Mouse (Mus musculus) hindbrain, embryonic 11.5 days (tissue): ENCODE results near the gene Gm43191. TPM values are rescaled to one million over a fixed set of nuclear protein-coding genes. Genes with fewer than 3 reads are reported as not detected.

Experiments
- ATAC-seq: fragments of 200-750 bp; cut with Nextera tagmentation; 2 replicates; pipeline ENCODE4 v1.8.0; 2017; ENCODE audit warnings: mild to moderate bottlenecking, moderate TSS enrichment, moderate library complexity; ENCODE audit not compliant: low FRiP score
- DNase-seq: peaks from one replicate; pipeline ENCODE4 v3.0.0-alpha.2; 2015; ENCODE audit warnings: low spot score
- H3K27ac ChIP-seq: fragments of 300-500 bp; sonication (generic); 2 replicates; pipeline ENCODE4 v1.5.1; 2014; ENCODE audit warnings: mild to moderate bottlenecking, low read depth, low read length
- H3K27me3 ChIP-seq: fragments of 300-500 bp; sonication (generic); 2 replicates; pipeline ENCODE4 v1.6.1; 2014; ENCODE audit warnings: mild to moderate bottlenecking, low read length, moderate library complexity, mixed read lengths; ENCODE audit not compliant: control insufficient read depth, insufficient read depth
- H3K36me3 ChIP-seq: fragments of 300-500 bp; sonication (generic); 2 replicates; pipeline ENCODE4 v1.6.1; 2014; ENCODE audit warnings: mild to moderate bottlenecking, low read length, moderate library complexity, mixed read lengths; ENCODE audit not compliant: control insufficient read depth, insufficient read depth
- H3K4me1 ChIP-seq: fragments of 300-500 bp; sonication (generic); replicated peaks from 2 replicates; pipeline ENCODE4 v1.6.1; 2014; ENCODE audit warnings: low read length, mixed read lengths; ENCODE audit not compliant: control insufficient read depth, insufficient read depth
- H3K4me2 ChIP-seq: fragments of 300-500 bp; sonication (generic); replicated peaks from 2 replicates; pipeline ENCODE4 v1.6.1; 2014; ENCODE audit warnings: mild to moderate bottlenecking, low read depth, low read length
- H3K4me3 ChIP-seq: fragments of 300-500 bp; sonication (generic); 2 replicates; pipeline ENCODE4 v1.5.1; 2014; ENCODE audit warnings: low read depth, low read length
- H3K9ac ChIP-seq: fragments of 300-500 bp; sonication (generic); 2 replicates; pipeline ENCODE4 v1.6.1; 2014; ENCODE audit warnings: low read depth, low read length
- H3K9me3 ChIP-seq: fragments of 300-500 bp; sonication (generic); 2 replicates; pipeline ENCODE4 v1.6.1; 2016; ENCODE audit warnings: low read length; ENCODE audit not compliant: control insufficient read depth
- WGBS: fragments of 180-500 bp; shearing (Covaris S2); extraction: QIAGEN DNeasy Blood & Tissue Kit; methylation state at CpG from one replicate; pipeline ENCODE4 v1.1.7; 2014; 5-methylcytosine and 5-hydroxymethylcytosine counted together
- polyA plus RNA-seq: library from polyadenylated mRNA; unstranded; fragments of >200 nt; fragmentation: Nextera tagmentation; extraction: Ambion mirVana; gene quantifications from 2 replicates; pipeline ENCODE4 v1.2.1, GENCODE M21; 2014

Gene Gm43191
- polyA plus RNA-seq, 1 experiment from 2014 or later = not detected

DNA sequence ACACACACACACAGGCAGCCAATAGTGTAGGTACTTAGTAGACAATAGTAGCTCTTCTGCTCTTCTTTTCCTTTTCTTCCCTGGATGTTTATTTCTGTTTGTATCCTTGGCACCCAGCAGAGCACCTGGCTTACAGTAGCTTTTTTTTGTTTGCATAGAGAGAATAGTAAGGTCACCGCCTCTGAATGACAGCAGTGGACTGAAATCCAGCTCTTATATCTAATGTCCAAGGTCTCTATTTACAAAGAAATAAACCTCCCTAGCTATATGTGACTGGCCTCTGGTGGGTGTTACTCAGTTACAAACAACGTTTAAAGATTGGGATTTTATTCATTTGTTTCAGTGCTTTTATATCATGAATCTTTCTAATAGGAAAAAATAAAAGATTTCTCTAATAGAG, 81.4 kb downstream of the Gm43191 start:
- H3K27me3 ChIP-seq = no peaks in the 10 kb centered on the region
- WGBS = 95% methylated on average over 2 of the region's 2 CpGs
- H3K9ac ChIP-seq = no peak overlapping the region
- no peak overlapping the region for H3K4me2 ChIP-seq
- no peaks in the 10 kb centered on the region for H3K4me1 ChIP-seq
- DNase-seq = no peak
- H3K27ac ChIP-seq = no peak overlapping the region
- ATAC-seq = no peak
- no peaks in the 10 kb centered on the region for H3K9me3 ChIP-seq
- no peak overlapping the region for H3K4me3 ChIP-seq
- H3K36me3 ChIP-seq = no peaks in the 10 kb centered on the region

DNA sequence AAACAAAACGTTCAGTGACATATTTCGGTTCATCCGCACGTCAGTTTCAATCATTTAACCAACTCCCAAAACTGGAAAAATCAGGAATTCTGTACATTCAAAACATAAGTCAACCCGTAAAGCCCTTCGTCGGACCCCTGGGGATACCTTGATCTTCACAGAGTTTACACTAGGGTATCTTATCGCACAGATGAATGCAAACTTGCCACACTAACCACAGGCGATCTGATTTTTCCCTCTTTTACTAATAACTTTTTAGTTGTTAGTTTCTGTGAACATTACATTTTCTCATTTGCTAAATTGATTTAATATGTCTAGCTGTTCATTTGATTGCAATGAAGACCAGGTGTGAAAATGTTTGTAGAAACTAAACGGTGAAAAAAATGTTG, 85.5 kb downstream of the Gm43191 start:
- Histone ChIP-seq H3K9me3 (no peaks in the 10 kb centered on the region), H3K4me2 (peak overlapping the region; percentile 52), H3K27ac (no peak overlapping the region), H3K36me3 (no peaks in the 10 kb centered on the region), H3K4me3 (peak overlapping the region; percentile 76), H3K4me1 (no peaks in the 10 kb centered on the region), H3K27me3 (no peaks in the 10 kb centered on the region), H3K9ac (peak overlapping the region; percentile 82)
- DNase-seq = no peak
- 11% methylated on average over 10 of the region's 10 CpGs for WGBS
- no peak for ATAC-seq

DNA sequence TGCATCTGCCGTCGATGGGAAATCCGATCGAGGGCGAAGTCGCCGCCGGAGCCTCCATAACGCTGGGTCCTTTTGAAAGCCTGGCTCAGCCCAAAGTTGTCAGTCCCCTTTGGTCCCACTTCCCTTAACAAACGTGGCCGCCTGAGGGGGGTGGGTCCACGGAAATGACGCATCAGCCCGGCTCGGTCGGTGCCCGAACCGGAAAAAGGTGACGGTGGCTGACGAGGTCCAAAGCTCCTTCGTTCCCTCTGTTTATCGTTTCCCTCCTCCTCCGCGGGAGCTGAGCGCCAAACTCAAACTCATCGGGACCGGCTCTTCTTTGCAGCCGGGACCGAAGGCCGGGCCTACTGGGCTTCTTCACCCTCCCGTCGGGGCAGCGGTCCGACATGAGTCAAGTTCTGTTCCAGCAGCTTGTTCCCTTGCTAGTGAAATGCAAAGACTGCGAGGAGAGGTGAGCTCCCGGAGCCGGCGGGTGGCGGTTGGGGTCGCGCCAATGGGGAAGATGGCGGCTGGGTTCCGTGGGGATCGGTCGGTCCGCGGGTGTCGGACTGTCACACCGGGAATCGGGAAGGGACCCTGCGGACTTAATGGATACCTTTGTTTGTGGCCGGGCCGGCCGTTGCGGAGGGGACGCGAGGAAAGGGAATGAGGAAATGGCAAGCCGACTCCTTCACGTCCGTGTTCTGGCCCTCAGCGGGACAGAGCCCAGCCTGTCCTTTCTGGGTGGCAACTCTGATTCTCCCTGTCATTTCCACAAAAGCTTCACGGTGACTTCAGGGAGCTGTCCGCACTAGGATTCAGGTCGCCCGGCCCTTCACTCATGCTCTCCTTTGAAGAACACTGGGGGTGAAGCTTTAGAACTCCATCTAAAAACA, 86.1 kb downstream of the Gm43191 start, which contains the start of gene Sass6:
Gene Sass6 (plus strand): TSS at position 255 of the 875 bp plus-strand sequence.
- no peaks in the 10 kb centered on the region for H3K4me1 ChIP-seq
- no peaks in the 10 kb centered on the region for H3K9me3 ChIP-seq
- ATAC-seq (peak; percentile 98), DNase-seq (peak; percentile 98)
- H3K27ac ChIP-seq = peak within 1 kb of the TSS; percentile 67; the same call in 1 of the 2 replicates
- peak within 1 kb of the TSS; percentile 52 for H3K4me2 ChIP-seq
- no peaks in the 10 kb centered on the region for H3K36me3 ChIP-seq
- H3K4me3 ChIP-seq = peak within 1 kb of the TSS; percentile 76
- WGBS = under 1% methylated on average over 63 of the region's 65 CpGs
- no peaks in the 10 kb centered on the region for H3K27me3 ChIP-seq
- peak within 1 kb of the TSS; percentile 82 for H3K9ac ChIP-seq

DNA sequence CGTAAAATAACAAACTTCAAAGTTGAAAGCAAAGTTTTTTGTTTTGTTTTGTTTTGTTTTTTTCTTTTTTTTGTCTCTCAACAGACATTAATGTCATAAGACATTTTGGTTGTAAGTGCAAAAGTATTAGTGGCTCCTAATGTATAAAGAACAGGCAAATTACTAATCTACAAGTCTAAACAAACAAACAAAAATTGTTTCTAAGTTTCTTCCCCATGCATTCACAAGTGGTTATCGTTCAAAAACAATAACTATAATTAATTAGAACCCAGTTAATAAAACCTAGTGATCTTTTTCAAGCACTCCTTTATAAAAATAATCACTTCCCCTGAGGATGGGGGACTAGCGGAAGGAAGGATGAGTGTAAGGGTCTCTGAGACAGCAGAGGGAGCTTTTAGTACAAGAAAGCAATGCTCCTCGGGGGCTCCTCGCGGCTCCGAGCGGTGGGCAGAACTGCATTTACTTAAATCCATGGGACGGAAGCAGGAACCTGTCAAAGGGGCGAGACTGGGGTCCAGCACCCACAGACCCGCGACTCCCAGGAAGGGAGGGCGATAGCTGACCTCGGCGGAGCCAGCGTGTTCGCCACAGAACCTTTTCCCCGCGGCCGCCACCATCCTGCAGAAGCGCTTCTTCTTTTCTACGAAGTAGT, 86.9 kb downstream of the Gm43191 start:
- Histone ChIP-seq H3K4me1 (no peaks in the 10 kb centered on the region), H3K27me3 (no peaks in the 10 kb centered on the region), H3K4me3 (peak overlapping the region; percentile 76), H3K4me2 (peak overlapping the region; percentile 32), H3K27ac (peak overlapping the region; percentile 67; the same call in 1 of the 2 replicates), H3K9ac (peak overlapping the region; percentile 73), H3K9me3 (no peaks in the 10 kb centered on the region), H3K36me3 (peaks cover 3% of the 10 kb centered on the region; the same call in 1 of the 2 replicates)
- DNase-seq (no peak), ATAC-seq (peak; percentile 77)
- 2% methylated on average over 22 of the region's 22 CpGs for WGBS

Other genes starting within 250 kb of the Gm43191 start
- gene Rtca, start 173.1 kb downstream of the Gm43191 start, polyA plus RNA-seq = 123 and 132 TPM in 2 replicates
- gene Dbt, start 168.2 kb downstream of the Gm43191 start, polyA plus RNA-seq = 13.0 and 14.2 TPM in 2 replicates
- 0.66 and 0.67 TPM in 2 replicates for gene Lrrc39, start 118.3 kb downstream of the Gm43191 start, polyA plus RNA-seq
- 32.7 and 34.9 TPM in 2 replicates for gene Sass6, start 86.3 kb downstream of the Gm43191 start, polyA plus RNA-seq
- gene Trmt13, start 66.7 kb downstream of the Gm43191 start, polyA plus RNA-seq = 22.8 and 31.3 TPM in 2 replicates
- 86.5 and 90.4 TPM in 2 replicates for gene Mfsd14a, start 18.6 kb downstream of the Gm43191 start, polyA plus RNA-seq
- 7.7 and 8.3 TPM in 2 replicates for gene Slc35a3, start 31.6 kb upstream of the Gm43191 start, polyA plus RNA-seq
- 15.2 and 16.6 TPM in 2 replicates for gene Agl, start 126.9 kb upstream of the Gm43191 start, polyA plus RNA-seq
- 9.5 and 10.3 TPM in 2 replicates for gene Frrs1, start 178.2 kb upstream of the Gm43191 start, polyA plus RNA-seq